Mouse (Mus musculus) MEL (cell line): ENCODE data around the gene Ppp4r3a.

Source experiments
- BHLHE40 ChIP-seq: IDR thresholded peaks from 2 replicates; pipeline ENCODE4 v1.6.1; 2012; ENCODE audit warnings: low read depth, mild to moderate bottlenecking, inconsistent platforms, low read length, improper control_type of control experiment, borderline replicate concordance
- CTCF ChIP-seq, 3 experiments: IDR thresholded peaks in 2 of 3; conservative IDR thresholded peaks in 1 of 3; 2 replicates each; pipeline ENCODE4 v1.5.1; 2011 to 2012; ENCODE audit warnings: low read length in 3 of 3, low read depth in 2 of 3, mild to moderate bottlenecking in 2 of 3, improper control_type of control experiment in 1 of 3, inconsistent platforms in 1 of 3, mixed read lengths in 1 of 3, moderate library complexity in 1 of 3; ENCODE audit not compliant: control insufficient read depth in 1 of 3, insufficient read depth in 1 of 3, poor library complexity in 1 of 3, severe bottlenecking in 1 of 3
- EP300 ChIP-seq, 2 experiments: IDR thresholded peaks; 2 replicates each; pipeline ENCODE4 v1.6.1; 2011; ENCODE audit warnings: improper control_type of control experiment in 2 of 2, low read length in 2 of 2, low read depth in 1 of 2, mild to moderate bottlenecking in 1 of 2
- ETS1 ChIP-seq: IDR thresholded peaks from 2 replicates; pipeline ENCODE4 v1.6.1; 2012; ENCODE audit warnings: low read depth, mild to moderate bottlenecking, inconsistent platforms, low read length, improper control_type of control experiment, moderate library complexity
- MAFK ChIP-seq: IDR thresholded peaks from 2 replicates; pipeline ENCODE4 v1.6.1; 2011; ENCODE audit warnings: low read depth, mild to moderate bottlenecking, low read length, improper control_type of control experiment, borderline replicate concordance
- MAX ChIP-seq: IDR thresholded peaks from 2 replicates; pipeline ENCODE4 v1.6.1; 2011; ENCODE audit warnings: low read length, improper control_type of control experiment
- MAZ ChIP-seq: IDR thresholded peaks from 2 replicates; pipeline ENCODE4 v1.6.1; 2012; ENCODE audit warnings: low read depth, mild to moderate bottlenecking, inconsistent platforms, low read length, improper control_type of control experiment
- MEF2A ChIP-seq: IDR thresholded peaks from 2 replicates; pipeline ENCODE4 v1.6.1; 2014; ENCODE audit warnings: low read depth, mild to moderate bottlenecking, inconsistent platforms, low read length, improper control_type of control experiment; ENCODE audit not compliant: poor library complexity, insufficient replicate concordance, severe bottlenecking; ENCODE audit errors: extremely low read depth
- POLR2A ChIP-seq, 2 experiments: IDR thresholded peaks; 2 replicates each; pipeline ENCODE4 v1.6.1; 2011 to 2012; ENCODE audit warnings: low read length in 2 of 2, mild to moderate bottlenecking in 2 of 2, control low read depth in 1 of 2, improper control_type of control experiment in 1 of 2, low read depth in 1 of 2, moderate library complexity in 1 of 2; ENCODE audit not compliant: control insufficient read depth in 1 of 2, insufficient read depth in 1 of 2, poor library complexity in 1 of 2
- SIN3A ChIP-seq: IDR thresholded peaks from 2 replicates; pipeline ENCODE4 v1.6.1; 2012; ENCODE audit warnings: low read length, improper control_type of control experiment, inconsistent platforms
- TBP ChIP-seq: IDR thresholded peaks from 2 replicates; pipeline ENCODE4 v1.8.0; 2011; ENCODE audit warnings: low read depth, low read length, improper control_type of control experiment
- UBTF ChIP-seq: IDR thresholded peaks from 2 replicates; pipeline ENCODE4 v1.6.1; 2012; ENCODE audit warnings: low read depth, mild to moderate bottlenecking, inconsistent platforms, low read length, improper control_type of control experiment, moderate library complexity, borderline replicate concordance; ENCODE audit not compliant: insufficient read depth
- ZKSCAN1 ChIP-seq: IDR thresholded peaks from 2 replicates; pipeline ENCODE4 v1.6.1; 2012; ENCODE audit warnings: low read depth, mild to moderate bottlenecking, inconsistent platforms, low read length, improper control_type of control experiment, moderate library complexity

- TF ChIP-seq CTCF (IDR thresholded peaks at IDR 0.05 in 2 of 3, conservative IDR thresholded peaks at IDR 0.05 in 1 of 3; ENCODE audit: control insufficient read depth in 1 of 3, insufficient read depth in 1 of 3, low read depth in 2 of 3, low read length in 3 of 3, poor library complexity in 1 of 3, severe bottlenecking in 1 of 3) (no peak), SIN3A (no peak), ZKSCAN1 (no peak), MAX (no peak), POLR2A (IDR thresholded peaks at IDR 0.05; ENCODE audit: control insufficient read depth in 1 of 2, insufficient read depth in 1 of 2, low read depth in 1 of 2, low read length in 2 of 2, poor library complexity in 1 of 2) (no peak), EP300 (IDR thresholded peaks at IDR 0.05; ENCODE audit: low read depth in 1 of 2, low read length in 2 of 2) (no peak), MEF2A (no peak), MAZ (no peak), TBP (no peak), UBTF (no peak), BHLHE40 (no peak), ETS1 (no peak), MAFK (no peak)
These were observed 63.1 kb downstream of the Ppp4r3a start for GRCm38 (mm10) chr12:101020210-101021015.
